Mouse (Mus musculus) neural tube, embryonic 14.5 days (tissue): ENCODE results near the gene Rhof. TPM values are rescaled to one million over a fixed set of nuclear protein-coding genes. Genes with fewer than 3 reads are reported as not detected.
A peak's percentile ranks its signal among the peaks of the same experiment; 100 is the strongest.

Experiments
- ATAC-seq: fragments of 200-750 bp; cut with Nextera tagmentation; 2 replicates; pipeline ENCODE4 v1.8.0; 2017; ENCODE audit warnings: low read depth, mild to moderate bottlenecking, moderate TSS enrichment, moderate library complexity
- H3K27ac ChIP-seq: fragments of 300-500 bp; sonication (generic); 2 replicates; pipeline ENCODE4 v1.5.1; 2014; ENCODE audit warnings: low read depth, mild to moderate bottlenecking, control low read depth, low read length, moderate library complexity, mixed read lengths
- H3K27me3 ChIP-seq: fragments of 300-500 bp; sonication (generic); 2 replicates; pipeline ENCODE4 v1.6.1; 2014; ENCODE audit warnings: low read length; ENCODE audit not compliant: control insufficient read depth, insufficient read depth
- H3K36me3 ChIP-seq: fragments of 300-500 bp; sonication (generic); 2 replicates; pipeline ENCODE4 v1.6.1; 2014; ENCODE audit warnings: low read length, mixed read lengths; ENCODE audit not compliant: control insufficient read depth, insufficient read depth
- H3K4me1 ChIP-seq: fragments of 300-500 bp; sonication (generic); 2 replicates; pipeline ENCODE4 v1.6.1; 2014; ENCODE audit warnings: low read length; ENCODE audit not compliant: control insufficient read depth, insufficient read depth
- H3K4me2 ChIP-seq: fragments of 300-500 bp; sonication (generic); 2 replicates; pipeline ENCODE4 v1.6.1; 2014; ENCODE audit warnings: mild to moderate bottlenecking, low read depth, low read length, control low read depth
- H3K4me3 ChIP-seq: fragments of 300-500 bp; sonication (generic); 2 replicates; pipeline ENCODE4 v1.5.1; 2014; ENCODE audit warnings: low read depth, low read length, control low read depth, mixed read lengths
- H3K9ac ChIP-seq: fragments of 300-500 bp; sonication (generic); replicated peaks from 2 replicates; pipeline ENCODE4 v1.6.1; 2014; ENCODE audit warnings: low read depth, mild to moderate bottlenecking, control low read depth, low read length, mixed read lengths
- H3K9me3 ChIP-seq: fragments of 300-500 bp; sonication (generic); 2 replicates; pipeline ENCODE4 v1.6.1; 2016; ENCODE audit warnings: low read length; ENCODE audit not compliant: control insufficient read depth
- WGBS: fragments of 180-500 bp; shearing (Covaris S2); extraction: QIAGEN DNeasy Blood & Tissue Kit; methylation state at CpG from one replicate; pipeline ENCODE4 v1.1.7; 2014; 5-methylcytosine and 5-hydroxymethylcytosine counted together
- polyA plus RNA-seq: library from polyadenylated mRNA; unstranded; fragments of >200 nt; fragmentation: Nextera tagmentation; extraction: Ambion mirVana; gene quantifications from 2 replicates; pipeline ENCODE4 v1.2.1, GENCODE M21; 2014

The Rhof gene
- polyA plus RNA-seq = 8.9 and 13.1 TPM in 2 replicates

GRCm38 (mm10) chr5:123132308-123133071, at the start of gene Rhof:
Gene Rhof (minus strand): TSS chr5:123132692.
- ATAC-seq = peak; percentile 39; the same call in 1 of the 2 replicates
- Histone ChIP-seq H3K27ac (peak within 1 kb of the TSS; percentile 100; the same call in 1 of the 2 replicates), H3K4me2 (peak within 1 kb of the TSS; percentile 100), H3K9me3 (no peaks in the 10 kb centered on the region), H3K4me1 (peaks cover 60% of the 10 kb centered on the region), H3K4me3 (peak within 1 kb of the TSS; percentile 29), H3K27me3 (no peaks in the 10 kb centered on the region), H3K36me3 (peaks cover 16% of the 10 kb centered on the region; the same call in 1 of the 2 replicates), H3K9ac (peak within 1 kb of the TSS; percentile 43)
- 3% methylated on average over 44 of the region's 44 CpGs for WGBS

GRCm38 (mm10) chr5:123181536-123181935, 49.0 kb upstream of the Rhof start:
- Histone ChIP-seq H3K27me3 (no peaks in the 10 kb centered on the region), H3K27ac (no peak overlapping the region), H3K4me3 (no peak overlapping the region), H3K9me3 (no peaks in the 10 kb centered on the region), H3K9ac (no peak overlapping the region), H3K4me2 (no peak overlapping the region), H3K36me3 (no peaks in the 10 kb centered on the region), H3K4me1 (no peaks in the 10 kb centered on the region)
- WGBS = 82% methylated on average over 6 of the region's 6 CpGs
- ATAC-seq = no peak

GRCm38 (mm10) chr5:123180390-123180789, 47.9 kb upstream of the Rhof start:
- ATAC-seq = no peak
- no peaks in the 10 kb centered on the region for H3K4me1 ChIP-seq
- H3K4me2 ChIP-seq = no peak overlapping the region
- H3K9me3 ChIP-seq = no peaks in the 10 kb centered on the region
- H3K27ac ChIP-seq = no peak overlapping the region
- no peaks in the 10 kb centered on the region for H3K36me3 ChIP-seq
- H3K9ac ChIP-seq = no peak overlapping the region
- no peak overlapping the region for H3K4me3 ChIP-seq
- no peaks in the 10 kb centered on the region for H3K27me3 ChIP-seq
- WGBS = 94% methylated on average over 15 of the region's 15 CpGs

GRCm38 (mm10) chr5:123178792-123179191, 46.3 kb upstream of the Rhof start:
- H3K4me2 ChIP-seq = no peak overlapping the region
- no peak overlapping the region for H3K27ac ChIP-seq
- no peak overlapping the region for H3K4me3 ChIP-seq
- no peaks in the 10 kb centered on the region for H3K36me3 ChIP-seq
- no peak for ATAC-seq
- H3K9me3 ChIP-seq = no peaks in the 10 kb centered on the region
- no peaks in the 10 kb centered on the region for H3K4me1 ChIP-seq
- no peak overlapping the region for H3K9ac ChIP-seq
- no peaks in the 10 kb centered on the region for H3K27me3 ChIP-seq
- 90% methylated on average over 5 of the region's 5 CpGs for WGBS

GRCm38 (mm10) chr5:123171646-123172350, 39.3 kb upstream of the Rhof start:
- Histone ChIP-seq H3K4me3 (no peak overlapping the region), H3K27ac (no peak overlapping the region), H3K4me2 (peak overlapping the region; percentile 27; the same call in 1 of the 2 replicates), H3K27me3 (no peaks in the 10 kb centered on the region), H3K9ac (no peak overlapping the region), H3K36me3 (no peaks in the 10 kb centered on the region), H3K9me3 (no peaks in the 10 kb centered on the region), H3K4me1 (peaks cover 3% of the 10 kb centered on the region; the same call in 1 of the 2 replicates)
- peak; percentile 75; the same call in 1 of the 2 replicates for ATAC-seq
- 15% methylated on average over 22 of the region's 22 CpGs for WGBS

GRCm38 (mm10) chr5:123170365-123170764, 37.9 kb upstream of the Rhof start:
- H3K9me3 ChIP-seq = no peaks in the 10 kb centered on the region
- H3K9ac ChIP-seq = no peak overlapping the region
- H3K27me3 ChIP-seq = no peaks in the 10 kb centered on the region
- peaks cover 3% of the 10 kb centered on the region; the same call in 1 of the 2 replicates for H3K4me1 ChIP-seq
- H3K4me3 ChIP-seq = no peak overlapping the region
- no peak overlapping the region for H3K4me2 ChIP-seq
- ATAC-seq = no peak
- H3K27ac ChIP-seq = no peak overlapping the region
- WGBS = 79% methylated on average over 9 of the region's 9 CpGs
- peaks cover 7% of the 10 kb centered on the region for H3K36me3 ChIP-seq

- Histone ChIP-seq H3K4me3 (no peak within 1 kb of the TSS), H3K4me1 (peaks cover 3% of the 10 kb centered on the region; the same call in 1 of the 2 replicates), H3K4me2 (no peak within 1 kb of the TSS), H3K9ac (no peak within 1 kb of the TSS), H3K27me3 (no peaks in the 10 kb centered on the region), H3K36me3 (peaks cover 12% of the 10 kb centered on the region), H3K27ac (no peak within 1 kb of the TSS), H3K9me3 (no peaks in the 10 kb centered on the region)
- no peak for ATAC-seq
- 85% methylated on average over 5 of the region's 5 CpGs for WGBS
Measured at GRCm38 (mm10) chr5:123169284-123169683, 36.8 kb upstream of the Rhof start, which contains the start of gene Psmd9. Gene Psmd9 (plus strand): TSS chr5:123169413.

- Histone ChIP-seq H3K9me3 (no peaks in the 10 kb centered on the region), H3K36me3 (peaks cover 28% of the 10 kb centered on the region), H3K4me2 (no peak overlapping the region), H3K27me3 (no peaks in the 10 kb centered on the region), H3K9ac (no peak overlapping the region), H3K27ac (no peak overlapping the region), H3K4me1 (peaks cover 3% of the 10 kb centered on the region; the same call in 1 of the 2 replicates), H3K4me3 (no peak overlapping the region)
- ATAC-seq = no peak
- WGBS = 69% methylated on average over 5 of the region's 5 CpGs
Measured at GRCm38 (mm10) chr5:123167591-123167990, 35.1 kb upstream of the Rhof start.

GRCm38 (mm10) chr5:123166437-123166836, 33.9 kb upstream of the Rhof start:
- 94% methylated on average over 10 of the region's 10 CpGs for WGBS
- H3K36me3 ChIP-seq = peaks cover 37% of the 10 kb centered on the region
- H3K4me2 ChIP-seq = no peak overlapping the region
- ATAC-seq = no peak
- no peaks in the 10 kb centered on the region for H3K9me3 ChIP-seq
- no peaks in the 10 kb centered on the region for H3K27me3 ChIP-seq
- H3K9ac ChIP-seq = no peak overlapping the region
- no peak overlapping the region for H3K4me3 ChIP-seq
- H3K27ac ChIP-seq = no peak overlapping the region
- peaks cover 3% of the 10 kb centered on the region; the same call in 1 of the 2 replicates for H3K4me1 ChIP-seq
